Mouse (Mus musculus): ENCODE measurements around the gene Sugct.

GRCm38 (mm10) chr13:16939466-16939811 lies 755.9 kb downstream of the Sugct start:
- TF ChIP-seq CTCF (IDR thresholded peaks at IDR 0.05) (no peak), EP300 (IDR thresholded peaks at IDR 0.05) (no peak)
